Mouse (Mus musculus) stomach, embryonic 16.5 days (tissue): ENCODE data around the gene Hspg2. TPM values are rescaled to one million over a fixed set of nuclear protein-coding genes. Genes with fewer than 3 reads are reported as not detected.
"Not testable (repeated sequence)": the region's sequence is repeated elsewhere in the genome, so short reads cannot be mapped to it uniquely, and the experiment has no call there.

Experiments
- ATAC-seq: fragments of 200-750 bp; cut with Nextera tagmentation; 2 replicates; pipeline ENCODE4 v1.8.0; 2017; ENCODE audit warnings: moderate number of reproducible peaks, moderate TSS enrichment; ENCODE audit not compliant: insufficient read depth, low FRiP score
- H3K27ac ChIP-seq: fragments of 300-500 bp; sonication (generic); 2 replicates; pipeline ENCODE4 v1.5.1; 2014; ENCODE audit warnings: low read length
- H3K27me3 ChIP-seq: fragments of 300-500 bp; sonication (generic); 2 replicates; pipeline ENCODE4 v1.6.1; 2014; ENCODE audit warnings: low read length, control low read depth, mixed read lengths; ENCODE audit not compliant: control insufficient read depth, insufficient read depth
- H3K36me3 ChIP-seq: fragments of 300-500 bp; sonication (generic); 2 replicates; pipeline ENCODE4 v1.6.1; 2014; ENCODE audit warnings: low read length; ENCODE audit not compliant: control insufficient read depth, insufficient read depth
- H3K4me1 ChIP-seq: fragments of 300-500 bp; sonication (generic); 2 replicates; pipeline ENCODE4 v1.6.1; 2014; ENCODE audit warnings: low read length, control low read depth, mixed read lengths; ENCODE audit not compliant: control insufficient read depth, insufficient read depth
- H3K4me2 ChIP-seq: fragments of 300-500 bp; sonication (generic); 2 replicates; pipeline ENCODE4 v1.6.1; 2014; ENCODE audit warnings: low read depth, low read length, mixed read lengths
- H3K4me3 ChIP-seq: fragments of 300-500 bp; sonication (generic); replicated peaks from 2 replicates; pipeline ENCODE4 v1.5.1; 2014; ENCODE audit warnings: mild to moderate bottlenecking, low read length
- H3K9ac ChIP-seq: fragments of 300-500 bp; sonication (generic); 2 replicates; pipeline ENCODE4 v1.6.1; 2014; ENCODE audit warnings: low read length
- H3K9me3 ChIP-seq: fragments of 300-500 bp; sonication (generic); replicated peaks from 2 replicates; pipeline ENCODE4 v1.6.1; 2016; ENCODE audit warnings: low read length, control low read depth; ENCODE audit not compliant: control insufficient read depth
- WGBS: fragments of 180-500 bp; shearing (Covaris S2); extraction: QIAGEN DNeasy Blood & Tissue Kit; methylation state at CpG from one replicate; pipeline ENCODE4 v1.1.7; 2014; 5-methylcytosine and 5-hydroxymethylcytosine counted together
- polyA plus RNA-seq: library from polyadenylated mRNA; unstranded; fragments of >200 nt; fragmentation: Nextera tagmentation; extraction: Ambion mirVana; gene quantifications from 2 replicates; pipeline ENCODE4 v1.2.1, GENCODE M21; 2015

Gene Hspg2
- polyA plus RNA-seq, result 29.5 and 31.7 TPM in 2 replicates

DNA sequence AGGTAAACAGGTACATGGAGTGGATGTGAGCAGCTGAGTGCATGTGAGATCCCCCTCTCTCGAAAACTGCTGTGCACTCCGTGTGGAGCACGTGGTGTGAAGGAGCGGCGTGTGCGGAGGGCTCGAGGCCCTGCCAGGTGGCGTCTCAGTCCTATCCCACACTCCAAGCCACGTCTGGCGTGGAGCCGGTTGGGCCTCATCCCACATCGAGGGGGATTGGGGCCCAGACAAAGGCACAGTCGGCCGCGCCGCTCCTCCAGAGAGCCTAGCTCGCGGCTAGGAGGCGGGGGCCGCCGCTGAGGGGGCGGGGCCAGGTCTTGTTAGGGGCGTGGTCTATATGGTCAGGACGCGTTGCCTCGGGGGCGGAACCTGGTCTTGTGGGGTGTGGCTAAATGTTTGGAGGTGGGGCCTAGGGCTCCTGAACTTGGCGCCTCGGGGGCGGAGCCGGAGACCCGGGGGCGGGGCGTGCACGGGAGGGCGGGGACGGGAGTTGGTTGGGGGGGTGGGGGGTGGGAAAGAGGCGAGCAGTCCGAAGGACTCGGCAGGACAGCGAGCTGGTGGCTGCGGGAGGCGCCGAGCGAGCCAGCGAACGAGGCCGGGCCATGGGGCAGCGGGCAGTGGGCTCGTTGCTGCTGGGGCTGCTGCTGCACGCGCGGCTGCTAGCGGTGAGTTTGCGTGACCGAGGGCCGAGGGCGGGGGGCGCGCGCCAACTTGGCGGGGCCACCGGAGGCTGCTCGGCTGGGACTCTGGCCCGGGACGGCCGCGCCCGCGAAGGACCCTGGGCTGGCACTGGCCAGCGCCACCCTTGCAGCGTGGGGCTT lies at the start of gene Hspg2:
Hspg2 (plus strand) TSS at position 510 of the 821 bp plus-strand sequence.
- Histone ChIP-seq H3K4me3 (peak within 1 kb of the TSS; percentile 82), H3K9ac (peak within 1 kb of the TSS; percentile 92), H3K27me3 (no peaks in the 10 kb centered on the region), H3K4me2 (peak within 1 kb of the TSS; percentile 77), H3K9me3 (no peaks in the 10 kb centered on the region), H3K27ac (peak within 1 kb of the TSS; percentile 84), H3K36me3 (no peaks in the 10 kb centered on the region), H3K4me1 (peaks cover 57% of the 10 kb centered on the region)
- under 1% methylated on average over 71 of the region's 72 CpGs for WGBS
- peak; percentile 90 for ATAC-seq

DNA sequence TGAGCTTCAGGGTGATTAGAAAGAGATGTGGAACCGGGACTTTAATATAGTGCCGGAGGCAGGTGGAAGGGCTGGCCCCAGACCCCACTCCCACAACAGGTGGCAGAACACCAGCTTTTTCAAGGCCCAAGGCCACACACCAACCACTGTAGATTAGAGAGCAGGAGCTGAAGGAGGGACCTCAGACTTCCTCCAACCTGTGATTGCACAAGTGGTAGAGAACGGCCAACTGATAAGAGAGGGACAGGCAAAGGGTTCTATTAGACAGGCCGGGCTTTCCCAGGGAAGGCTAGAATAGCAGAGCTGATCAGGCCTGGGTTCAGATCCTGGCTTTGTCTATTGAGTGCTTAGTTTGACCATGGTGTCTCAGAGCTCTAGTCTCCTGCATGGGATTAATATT lies 38.1 kb upstream of the Hspg2 start, which contains the start of gene Cela3b:
Cela3b (minus strand) TSS at position 39 of the 400 bp plus-strand sequence.
- 75% methylated on average over 4 of the region's 4 CpGs for whole genome bisulfite sequencing
- H3K9me3 ChIP-seq, result no peaks in the 10 kb centered on the region
- no peak within 1 kb of the TSS for H3K4me3 ChIP-seq
- no peaks in the 10 kb centered on the region for H3K27me3 ChIP-seq
- no peak within 1 kb of the TSS for H3K4me2 ChIP-seq
- H3K36me3 ChIP-seq, result no peaks in the 10 kb centered on the region
- no peaks in the 10 kb centered on the region for H3K4me1 ChIP-seq
- peak; percentile 68; the same call in 1 of the 2 replicates for ATAC-seq
- H3K27ac ChIP-seq, result no peak within 1 kb of the TSS
- H3K9ac ChIP-seq, result no peak within 1 kb of the TSS

DNA sequence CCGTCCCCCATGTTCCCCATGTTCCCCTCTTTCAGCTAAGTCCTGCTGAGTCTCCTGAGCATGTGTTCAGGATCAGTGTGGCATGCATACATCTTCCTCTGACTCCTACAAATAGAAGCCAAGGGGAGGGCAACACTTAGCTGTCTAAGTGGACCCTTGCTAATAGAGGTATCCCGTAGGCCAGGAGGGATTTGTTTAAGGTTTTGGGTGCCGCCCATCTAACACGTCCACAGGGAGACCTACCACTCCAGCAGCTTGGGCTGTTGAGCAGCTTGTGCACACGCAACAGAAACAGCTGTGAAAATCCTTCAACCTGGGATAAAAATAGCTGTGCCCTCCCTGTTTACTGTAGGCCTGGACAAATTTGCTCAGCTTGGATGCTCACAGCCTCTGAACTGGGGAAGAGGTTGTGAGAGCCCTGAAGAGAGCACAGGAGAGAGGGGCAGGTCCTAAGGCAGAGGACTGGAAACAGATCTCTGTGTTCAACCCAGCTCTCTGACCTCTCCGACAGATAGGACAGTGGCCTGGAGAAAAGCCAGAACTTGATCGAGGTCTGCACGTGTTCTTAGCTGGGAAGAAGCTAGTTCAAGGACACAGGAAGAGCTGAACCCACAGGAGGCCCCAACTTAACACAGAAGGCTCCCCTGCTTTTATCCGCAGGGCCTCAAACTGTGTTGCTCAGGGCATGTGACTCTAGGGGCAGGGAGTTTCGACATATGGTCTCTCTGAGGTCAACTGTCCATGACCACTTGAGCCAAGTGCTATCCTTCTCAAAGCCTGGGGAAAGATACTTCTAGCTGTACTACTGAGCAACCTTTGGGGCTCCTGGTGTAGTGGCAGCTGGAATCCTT lies 35.6 kb upstream of the Hspg2 start:
- not testable (repeated sequence) for H3K27me3 ChIP-seq, H3K4me2 ChIP-seq, H3K36me3 ChIP-seq, H3K9ac ChIP-seq, H3K9me3 ChIP-seq, H3K4me3 ChIP-seq, H3K27ac ChIP-seq, H3K4me1 ChIP-seq
- 51% methylated on average over 10 of the region's 10 CpGs for WGBS
- peak; percentile 50; the same call in 1 of the 2 replicates for ATAC-seq

DNA sequence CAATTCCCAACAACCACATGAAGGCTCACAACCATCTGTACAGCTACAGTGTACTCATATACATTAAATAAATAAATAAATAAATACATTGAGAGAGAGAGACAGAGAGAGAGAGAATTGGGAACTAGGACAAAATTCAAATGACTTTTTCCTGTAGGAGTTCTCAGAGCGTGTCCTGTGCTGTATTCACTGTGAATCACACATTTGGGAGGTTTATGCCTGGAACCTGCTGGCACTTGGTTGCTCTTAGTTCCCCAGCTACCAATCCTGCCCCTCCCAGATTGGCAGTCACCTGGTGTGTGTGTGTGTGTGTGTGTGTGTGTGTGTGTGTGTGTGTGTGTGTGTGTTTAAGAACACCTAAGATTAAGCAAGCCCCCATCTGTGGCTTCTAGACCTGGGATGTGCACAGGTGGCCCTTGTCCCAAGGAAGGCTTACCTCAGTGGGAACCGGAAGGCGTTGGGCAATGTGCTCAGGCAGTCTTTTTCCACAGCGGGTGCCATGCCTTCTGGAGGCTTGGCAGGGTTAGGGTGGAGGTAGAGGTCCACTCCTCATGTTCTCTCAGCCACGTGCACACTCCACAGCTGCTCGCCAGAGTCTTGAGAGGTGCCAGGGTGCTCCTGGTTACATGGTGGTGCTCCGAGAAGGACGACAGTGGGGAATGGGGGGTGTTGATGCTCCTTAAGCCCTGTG lies 31.4 kb upstream of the Hspg2 start:
- 0 out of 2 replicates have a peak, but pooled peaks have one; percentile 29 for ATAC-seq
- 87% methylated on average over 8 of the region's 8 CpGs for WGBS
- H3K4me1 ChIP-seq, result peaks cover 6% of the 10 kb centered on the region; the same call in 1 of the 2 replicates
- H3K4me2 ChIP-seq, result no peak overlapping the region
- H3K27me3 ChIP-seq, result no peaks in the 10 kb centered on the region
- no peaks in the 10 kb centered on the region for H3K9me3 ChIP-seq
- no peak overlapping the region for H3K9ac ChIP-seq
- no peak overlapping the region for H3K4me3 ChIP-seq
- H3K27ac ChIP-seq, result no peak overlapping the region
- no peaks in the 10 kb centered on the region for H3K36me3 ChIP-seq

DNA sequence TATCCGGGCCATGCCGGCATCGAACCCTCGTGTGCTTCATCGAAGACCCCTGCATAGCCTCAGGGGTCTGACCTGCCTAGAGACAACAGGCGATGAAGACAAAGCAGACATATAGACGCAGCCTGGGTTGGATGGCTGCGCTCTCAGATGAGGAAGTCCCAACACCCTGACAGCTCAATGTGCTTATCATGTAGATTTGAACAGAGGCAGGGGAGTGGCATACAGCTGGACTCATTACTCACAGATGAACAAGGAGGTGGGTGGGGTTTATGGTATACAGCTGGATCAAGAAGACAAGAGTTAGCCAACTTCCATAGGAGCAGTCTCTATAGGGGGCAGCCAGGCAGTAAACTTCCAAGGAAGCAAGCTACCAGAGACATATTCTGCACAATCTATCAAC lies 29.7 kb upstream of the Hspg2 start:
- ATAC-seq, result no peak; the same call in 1 of the 2 replicates
- Histone ChIP-seq H3K9me3 (no peaks in the 10 kb centered on the region), H3K4me3 (no peak overlapping the region), H3K27ac (no peak overlapping the region), H3K36me3 (no peaks in the 10 kb centered on the region), H3K4me2 (no peak overlapping the region), H3K27me3 (no peaks in the 10 kb centered on the region), H3K9ac (no peak overlapping the region), H3K4me1 (peaks cover 8% of the 10 kb centered on the region)
- WGBS, result 85% methylated on average over 8 of the region's 8 CpGs

DNA sequence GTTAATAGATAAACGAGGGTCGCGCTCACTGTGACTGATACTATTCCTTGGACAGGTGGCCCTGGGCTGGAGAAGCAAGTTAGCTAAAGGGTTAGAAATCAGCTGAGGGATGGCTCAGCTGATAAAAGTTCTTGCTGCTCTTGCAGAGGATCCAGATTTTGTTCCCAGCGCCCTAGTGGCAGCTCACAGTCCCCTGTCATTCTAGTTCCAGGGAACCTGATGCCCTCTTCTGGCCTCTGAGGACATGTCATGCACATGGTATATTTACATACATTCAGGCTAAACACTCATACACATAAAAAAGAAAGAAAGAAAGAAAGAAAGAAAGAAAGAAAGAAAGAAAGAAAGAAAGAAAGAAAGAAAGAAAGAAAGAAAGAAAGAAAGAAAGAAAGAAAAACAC lies 27.2 kb upstream of the Hspg2 start:
- H3K9me3 ChIP-seq, result no peaks in the 10 kb centered on the region
- no peak overlapping the region for H3K4me3 ChIP-seq
- H3K27me3 ChIP-seq, result no peaks in the 10 kb centered on the region
- H3K36me3 ChIP-seq, result no peaks in the 10 kb centered on the region
- no peak for ATAC-seq
- H3K9ac ChIP-seq, result no peak overlapping the region
- H3K4me1 ChIP-seq, result peaks cover 9% of the 10 kb centered on the region
- no peak overlapping the region for H3K27ac ChIP-seq
- 85% methylated on average over 4 of the region's 4 CpGs for WGBS
- no peak overlapping the region for H3K4me2 ChIP-seq

DNA sequence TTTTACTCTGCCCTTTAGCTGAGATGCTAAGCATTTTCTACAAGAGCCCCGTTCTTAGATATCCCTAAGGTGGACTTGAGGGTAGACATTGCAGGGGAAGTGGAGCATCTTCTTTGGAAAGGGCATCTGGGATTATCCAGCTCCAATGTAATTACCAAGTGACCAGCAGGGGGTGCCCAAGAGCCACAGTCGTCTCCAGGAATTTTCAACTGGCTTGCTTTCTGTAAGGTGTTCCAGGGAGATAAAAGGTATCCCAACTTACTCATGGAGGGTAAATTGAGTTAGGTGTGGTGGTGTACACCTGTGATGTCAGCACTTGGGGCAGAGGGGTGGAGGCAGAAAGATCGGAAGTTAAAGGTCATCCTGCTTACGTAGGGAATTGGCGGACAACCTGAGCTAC lies 24.9 kb upstream of the Hspg2 start:
- no peaks in the 10 kb centered on the region for H3K9me3 ChIP-seq
- H3K36me3 ChIP-seq, result no peaks in the 10 kb centered on the region
- H3K27me3 ChIP-seq, result no peaks in the 10 kb centered on the region
- peak; percentile 12; the same call in 1 of the 2 replicates for ATAC-seq
- H3K27ac ChIP-seq, result no peak overlapping the region
- no peak overlapping the region; the same call in 1 of the 2 replicates for H3K4me2 ChIP-seq
- H3K4me3 ChIP-seq, result no peak overlapping the region
- no peak overlapping the region for H3K9ac ChIP-seq
- H3K4me1 ChIP-seq, result peaks cover 21% of the 10 kb centered on the region
- 10% methylated on average over 5 of the region's 5 CpGs for WGBS

DNA sequence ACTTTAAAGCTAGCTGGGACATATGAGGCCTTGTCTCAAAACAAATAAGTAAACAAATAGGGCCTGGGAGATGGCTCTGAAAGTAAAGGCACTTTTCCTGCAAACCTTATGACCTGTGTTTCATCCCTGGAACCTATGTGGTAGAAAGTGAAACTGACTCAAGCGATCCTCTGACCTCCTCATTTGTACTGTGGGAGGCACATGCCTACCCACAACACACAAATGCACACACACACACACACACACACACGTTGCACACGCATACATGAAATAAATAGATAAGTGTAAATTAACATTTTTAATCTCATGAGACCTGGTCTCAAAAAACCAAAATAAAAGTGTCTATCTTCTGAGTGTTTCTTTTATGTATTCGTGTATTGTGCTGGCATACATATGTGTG lies 22.7 kb upstream of the Hspg2 start:
- Histone ChIP-seq H3K27me3 (no peaks in the 10 kb centered on the region), H3K4me1 (peaks cover 20% of the 10 kb centered on the region), H3K9ac (no peak overlapping the region), H3K9me3 (no peaks in the 10 kb centered on the region), H3K36me3 (no peaks in the 10 kb centered on the region), H3K27ac (no peak overlapping the region), H3K4me2 (no peak overlapping the region), H3K4me3 (no peak overlapping the region)
- no peak for ATAC-seq
- 91% methylated on average over 4 of the region's 4 CpGs for WGBS
